Mouse (Mus musculus) heart, embryonic 12.5 days (tissue): ENCODE measurements around the gene Ube2s. TPM values are rescaled to one million over a fixed set of nuclear protein-coding genes. Genes with fewer than 3 reads are reported as not detected.

Experiments used
- ATAC-seq: fragments of 200-750 bp; cut with Nextera tagmentation; 2 replicates; pipeline ENCODE4 v1.8.0; 2017; ENCODE audit warnings: moderate TSS enrichment, moderate library complexity; ENCODE audit not compliant: insufficient number of reproducible peaks, low FRiP score
- H3K27ac ChIP-seq: fragments of 300-500 bp; sonication (generic); 2 replicates; pipeline ENCODE4 v1.5.1; 2016; ENCODE audit warnings: mild to moderate bottlenecking, moderate library complexity; ENCODE audit not compliant: poor library complexity, severe bottlenecking
- H3K27me3 ChIP-seq: fragments of 300-500 bp; sonication (generic); replicated peaks from 2 replicates; pipeline ENCODE4 v1.6.1; 2016; ENCODE audit warnings: mild to moderate bottlenecking, moderate library complexity
- H3K36me3 ChIP-seq: fragments of 300-500 bp; sonication (generic); 2 replicates; pipeline ENCODE4 v1.6.1; 2016; ENCODE audit warnings: mild to moderate bottlenecking, moderate library complexity
- H3K4me1 ChIP-seq: fragments of 300-500 bp; sonication (generic); replicated peaks from 2 replicates; pipeline ENCODE4 v1.6.1; 2016; ENCODE audit warnings: mild to moderate bottlenecking
- H3K4me2 ChIP-seq: fragments of 300-500 bp; sonication (generic); 2 replicates; pipeline ENCODE4 v1.6.1; 2016; ENCODE audit warnings: mild to moderate bottlenecking, moderate library complexity
- H3K4me3 ChIP-seq: fragments of 300-500 bp; sonication (generic); 2 replicates; pipeline ENCODE4 v1.5.1; 2016; ENCODE audit warnings: mild to moderate bottlenecking
- H3K9ac ChIP-seq: fragments of 300-500 bp; sonication (generic); 2 replicates; pipeline ENCODE4 v1.6.1; 2016; ENCODE audit warnings: mild to moderate bottlenecking, moderate library complexity
- H3K9me3 ChIP-seq: fragments of 300-500 bp; sonication (generic); replicated peaks from 2 replicates; pipeline ENCODE4 v1.6.1; 2016; ENCODE audit warnings: mild to moderate bottlenecking, moderate library complexity
- WGBS: fragments of 180-500 bp; shearing (Covaris S2); methylation state at CpG from one replicate; pipeline ENCODE4 v1.1.7; 2016; 5-methylcytosine and 5-hydroxymethylcytosine counted together
- polyA plus RNA-seq: library from polyadenylated mRNA; unstranded; fragments of >200 nt; fragmentation: Nextera tagmentation; extraction: Ambion mirVana; gene quantifications from 2 replicates; pipeline ENCODE4 v1.2.1, GENCODE M21; 2016

The Ube2s gene
- polyA plus RNA-seq, 1 experiment from 2014 or later = 344 TPM

GRCm38 (mm10) chr7:4747156-4747899 is 65.1 kb downstream of the Ube2s start:
- peak; percentile 9; the same call in 1 of the 2 replicates for ATAC-seq
- 54% methylated on average over 9 of the region's 9 CpGs for WGBS
- Histone ChIP-seq H3K4me2 (no peak overlapping the region), H3K4me1 (peaks cover 27% of the 10 kb centered on the region), H3K36me3 (peaks cover 45% of the 10 kb centered on the region), H3K9me3 (no peaks in the 10 kb centered on the region), H3K27me3 (no peaks in the 10 kb centered on the region), H3K27ac (no peak overlapping the region), H3K9ac (no peak overlapping the region), H3K4me3 (no peak overlapping the region)

- Histone ChIP-seq H3K27ac (no peak overlapping the region), H3K9me3 (no peaks in the 10 kb centered on the region), H3K4me1 (peaks cover 27% of the 10 kb centered on the region), H3K9ac (0 out of 2 replicates have a peak overlapping the region, but pooled peaks have one; percentile 23), H3K36me3 (peaks cover 49% of the 10 kb centered on the region), H3K27me3 (no peaks in the 10 kb centered on the region), H3K4me3 (no peak overlapping the region), H3K4me2 (no peak overlapping the region)
- ATAC-seq = no peak
- WGBS = 86% methylated on average over 22 of the region's 22 CpGs
These were observed 65.9 kb downstream of the Ube2s start for GRCm38 (mm10) chr7:4746326-4746980.

GRCm38 (mm10) chr7:4744886-4745285 is 67.5 kb downstream of the Ube2s start:
- ATAC-seq = no peak
- peaks cover 49% of the 10 kb centered on the region for H3K36me3 ChIP-seq
- H3K9ac ChIP-seq = no peak overlapping the region
- H3K27ac ChIP-seq = no peak overlapping the region
- H3K4me3 ChIP-seq = no peak overlapping the region
- WGBS = 93% methylated on average over 6 of the region's 6 CpGs
- peaks cover 30% of the 10 kb centered on the region for H3K4me1 ChIP-seq
- H3K27me3 ChIP-seq = no peaks in the 10 kb centered on the region
- no peak overlapping the region for H3K4me2 ChIP-seq
- H3K9me3 ChIP-seq = no peaks in the 10 kb centered on the region

Other genes with a start within 250 kb of the Ube2s start
- gene Ptprh, start 208.5 kb downstream of the Ube2s start, polyA plus RNA-seq = not detected in 2 replicates
- 3.2 and 3.7 TPM in 2 replicates for gene Tmem86b, start 181.2 kb downstream of the Ube2s start, polyA plus RNA-seq
- 9.8 and 10.2 TPM in 2 replicates for gene Ppp6r1, start 153.6 kb downstream of the Ube2s start, polyA plus RNA-seq
- 78.2 and 84.7 TPM in 2 replicates for gene Hspbp1, start 127.5 kb downstream of the Ube2s start, polyA plus RNA-seq
- 1.0 and 1.7 TPM in 2 replicates for gene Brsk1, start 122.0 kb downstream of the Ube2s start, polyA plus RNA-seq
- gene Tmem150b, start 87.3 kb downstream of the Ube2s start, polyA plus RNA-seq = 0.08 TPM in 1 of 2 replicates, not detected in the other
- gene Kmt5c, start 72.5 kb downstream of the Ube2s start, polyA plus RNA-seq = 60.7 and 65.0 TPM in 2 replicates
- 41.0 and 44.4 TPM in 2 replicates for gene Cox6b2, start 59.5 kb downstream of the Ube2s start, polyA plus RNA-seq
- gene Fam71e2, start 41.3 kb downstream of the Ube2s start, polyA plus RNA-seq = not detected in 2 replicates
- 0.28 TPM in 1 of 2 replicates, not detected in the other for gene Il11, start 29.7 kb downstream of the Ube2s start, polyA plus RNA-seq
- gene Tmem190, start 29.7 kb downstream of the Ube2s start, polyA plus RNA-seq = not detected in 2 replicates
- 4.6 and 4.8 TPM in 2 replicates for gene Tmem238, start 22.9 kb downstream of the Ube2s start, polyA plus RNA-seq
- 279 and 284 TPM in 2 replicates for gene Rpl28, start 19.7 kb downstream of the Ube2s start, polyA plus RNA-seq
- 0.05 TPM in 1 of 2 replicates, not detected in the other for gene Shisa7, start 32.1 kb upstream of the Ube2s start, polyA plus RNA-seq
- gene Isoc2b, start 57.7 kb upstream of the Ube2s start, polyA plus RNA-seq = 3.9 and 4.4 TPM in 2 replicates
- gene Isoc2a, start 64.6 kb upstream of the Ube2s start, polyA plus RNA-seq = 0.74 and 1.0 TPM in 2 replicates
- gene Gm36210, start 93.9 kb upstream of the Ube2s start, polyA plus RNA-seq = 0.27 and 0.30 TPM in 2 replicates
- 2.6 and 2.9 TPM in 2 replicates for gene Zfp628, start 102.6 kb upstream of the Ube2s start, polyA plus RNA-seq
- gene Nat14, start 109.4 kb upstream of the Ube2s start, polyA plus RNA-seq = 4.6 and 5.5 TPM in 2 replicates
- gene Ssc5d, start 113.2 kb upstream of the Ube2s start, polyA plus RNA-seq = 1.5 and 1.7 TPM in 2 replicates
- gene Sbk2, start 151.8 kb upstream of the Ube2s start, polyA plus RNA-seq = 2.1 and 2.6 TPM in 2 replicates
- 0.08 and 0.17 TPM in 2 replicates for gene Sbk3, start 158.6 kb upstream of the Ube2s start, polyA plus RNA-seq
- 26.0 and 29.3 TPM in 2 replicates for gene Zfp579, start 183.6 kb upstream of the Ube2s start, polyA plus RNA-seq
- 9.8 and 10.4 TPM in 2 replicates for gene Zfp524, start 201.8 kb upstream of the Ube2s start, polyA plus RNA-seq
- gene Fiz1, start 202.1 kb upstream of the Ube2s start, polyA plus RNA-seq = 28.9 and 31.2 TPM in 2 replicates
- gene Gm44973, start 202.9 kb upstream of the Ube2s start, polyA plus RNA-seq = not detected in 2 replicates
- 5.1 and 5.4 TPM in 2 replicates for gene Zfp865, start 207.8 kb upstream of the Ube2s start, polyA plus RNA-seq
- gene Ccdc106, start 208.0 kb upstream of the Ube2s start, polyA plus RNA-seq = 1.5 and 1.7 TPM in 2 replicates
- gene 4632433K11Rik, start 221.5 kb upstream of the Ube2s start, polyA plus RNA-seq = not detected in 2 replicates
- 3.6 and 4.9 TPM in 2 replicates for gene Zfp784, start 225.9 kb upstream of the Ube2s start, polyA plus RNA-seq
- 16.6 and 17.7 TPM in 2 replicates for gene Zfp580, start 238.9 kb upstream of the Ube2s start, polyA plus RNA-seq
- 81.7 and 83.9 TPM in 2 replicates for gene U2af2, start 249.6 kb upstream of the Ube2s start, polyA plus RNA-seq